Mouse (Mus musculus) midbrain, postnatal 0 days (tissue): Measurements from ENCODE around the gene Spock1. TPM values are rescaled to one million over a fixed set of nuclear protein-coding genes. Genes with fewer than 3 reads are reported as not detected.

Experiments
- ATAC-seq: fragments of 200-750 bp; cut with Nextera tagmentation; 2 replicates; pipeline ENCODE4 v1.8.0; 2017; ENCODE audit warnings: moderate number of reproducible peaks, mild to moderate bottlenecking, moderate TSS enrichment, moderate library complexity; ENCODE audit not compliant: low FRiP score
- DNase-seq: peaks from one replicate; pipeline ENCODE4 v3.0.0-alpha.2; 2015; ENCODE audit warnings: low spot score
- H3K27ac ChIP-seq: fragments of 300-500 bp; sonication (generic); 2 replicates; pipeline ENCODE4 v1.5.1; 2014; ENCODE audit warnings: low read depth, mild to moderate bottlenecking, low read length, mixed read lengths
- H3K27me3 ChIP-seq: fragments of 300-500 bp; sonication (generic); 2 replicates; pipeline ENCODE4 v1.6.1; 2014; ENCODE audit warnings: low read length, control low read depth, mixed read lengths; ENCODE audit not compliant: insufficient read depth
- H3K36me3 ChIP-seq: fragments of 300-500 bp; sonication (generic); 2 replicates; pipeline ENCODE4 v1.6.1; 2014; ENCODE audit warnings: low read length, control low read depth, mixed read lengths; ENCODE audit not compliant: insufficient read depth
- H3K4me1 ChIP-seq: fragments of 300-500 bp; sonication (generic); 2 replicates; pipeline ENCODE4 v1.6.1; 2014; ENCODE audit warnings: mild to moderate bottlenecking, control low read depth, antibody characterized with exemption, low read length, mixed read lengths; ENCODE audit not compliant: insufficient read depth
- H3K4me2 ChIP-seq: fragments of 300-500 bp; sonication (generic); 2 replicates; pipeline ENCODE4 v1.6.1; 2014; ENCODE audit warnings: low read depth, mild to moderate bottlenecking, low read length, mixed read lengths; ENCODE audit not compliant: poor library complexity, severe bottlenecking
- H3K4me3 ChIP-seq: fragments of 300-500 bp; sonication (generic); 2 replicates; pipeline ENCODE4 v1.5.1; 2014; ENCODE audit warnings: low read depth, mild to moderate bottlenecking, low read length, moderate library complexity
- H3K9ac ChIP-seq: fragments of 300-500 bp; sonication (generic); replicated peaks from 2 replicates; pipeline ENCODE4 v1.6.1; 2014; ENCODE audit warnings: mild to moderate bottlenecking, low read length, moderate library complexity, mixed read lengths; ENCODE audit not compliant: poor library complexity, severe bottlenecking
- H3K9me3 ChIP-seq: fragments of 300-500 bp; sonication (generic); 2 replicates; pipeline ENCODE4 v1.6.1; 2016; ENCODE audit warnings: low read length, control low read depth
- CTCF ChIP-seq: IDR thresholded peaks from 2 replicates; pipeline ENCODE4 v1.5.1; 2016; ENCODE audit warnings: antibody characterized with exemption, mild to moderate bottlenecking
- WGBS: fragments of 180-500 bp; shearing (Covaris S2); extraction: QIAGEN DNeasy Blood & Tissue Kit; methylation state at CpG from one replicate; pipeline ENCODE4 v1.1.7; 2014; 5-methylcytosine and 5-hydroxymethylcytosine counted together
- polyA plus RNA-seq: library from polyadenylated mRNA; unstranded; fragments of >200 nt; fragmentation: Nextera tagmentation; extraction: Ambion mirVana; gene quantifications from 2 replicates; pipeline ENCODE4 v1.2.1, GENCODE M21; 2015
- total RNA-seq: library from RNA; depleted of rRNA; stranded (reverse); fragments of >200 nt; gene quantifications from 2 replicates; pipeline ENCODE4 v1.2.3, GENCODE M21; 2014

Spock1 gene
- total and polyA plus RNA-seq, 2 experiments from 2014 or later: 91.5 to 94.8 TPM

DNA sequence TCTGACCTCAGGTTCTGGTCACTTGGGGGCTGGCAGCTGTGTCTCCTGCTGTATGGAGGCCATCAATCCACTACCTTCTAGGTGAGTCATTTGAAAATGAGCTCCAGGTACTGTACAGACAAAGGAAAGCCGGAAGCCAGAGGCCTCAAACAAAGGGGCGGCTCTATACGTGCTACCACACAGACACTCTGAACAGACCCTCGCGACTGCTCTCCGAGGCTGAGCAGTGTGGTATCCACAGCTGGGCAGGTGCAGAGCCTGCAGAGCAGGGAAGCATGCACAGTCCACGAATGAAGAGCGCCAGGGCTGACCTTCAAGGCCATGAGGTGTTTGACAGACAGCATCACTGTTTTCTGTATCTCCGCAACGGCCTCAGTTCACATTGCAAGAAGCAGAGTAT lies 55.0 kb downstream of the Spock1 start:
- DNase-seq: no peak
- ATAC-seq: no peak
- H3K9me3 ChIP-seq: no peaks in the 10 kb centered on the region
- no peak overlapping the region for H3K9ac ChIP-seq
- no peaks in the 10 kb centered on the region; the same call in 1 of the 2 replicates for H3K4me1 ChIP-seq
- no peak overlapping the region for H3K4me2 ChIP-seq
- H3K4me3 ChIP-seq: no peak overlapping the region
- TF ChIP-seq CTCF: no peak
- no peak overlapping the region for H3K27ac ChIP-seq
- no peaks in the 10 kb centered on the region for H3K36me3 ChIP-seq
- no peaks in the 10 kb centered on the region for H3K27me3 ChIP-seq
- 85% methylated on average over 10 of the region's 10 CpGs for WGBS

DNA sequence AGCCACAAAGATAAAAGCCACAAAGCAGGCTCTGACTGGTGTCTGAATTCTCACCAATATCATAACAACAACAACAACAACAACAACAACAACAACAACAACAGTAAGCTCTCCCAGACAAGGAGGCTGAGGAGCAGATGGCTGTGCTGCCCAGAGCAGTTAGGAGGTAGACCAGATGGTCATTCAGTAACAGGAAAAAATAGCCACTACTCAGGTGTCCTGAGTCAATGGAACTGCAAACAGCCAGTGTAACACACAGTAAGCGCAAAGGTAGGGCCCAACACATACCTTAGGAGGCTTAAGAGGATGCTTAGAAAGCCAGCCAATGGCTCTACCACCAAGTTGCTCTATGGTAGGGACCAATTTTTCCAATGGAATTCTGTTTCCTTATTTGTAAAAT lies 59.2 kb downstream of the Spock1 start:
- no peaks in the 10 kb centered on the region for H3K27me3 ChIP-seq
- WGBS: 97% methylated on average over 1 of the region's 1 CpGs

DNA sequence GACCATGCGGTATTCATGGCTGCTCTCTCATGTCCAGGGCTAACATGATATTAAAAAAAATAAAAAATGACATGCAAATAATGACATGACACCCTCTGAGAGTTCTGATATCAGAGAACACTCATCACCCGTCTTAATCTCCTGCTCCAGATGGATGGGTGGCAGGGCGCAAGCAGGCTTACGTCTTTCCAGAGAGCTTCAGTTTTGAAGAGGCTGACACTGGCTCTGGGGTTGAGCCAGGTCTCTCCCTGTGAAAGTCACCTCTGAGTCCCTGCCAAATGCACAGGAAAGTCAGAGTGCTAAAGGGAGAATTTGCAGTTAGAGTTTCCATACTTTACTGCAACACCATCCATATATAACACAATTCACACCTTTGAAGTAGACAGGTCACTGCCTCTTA lies 61.0 kb downstream of the Spock1 start:
- TF ChIP-seq CTCF: no peak
- H3K9me3 ChIP-seq: no peaks in the 10 kb centered on the region
- no peak overlapping the region for H3K27ac ChIP-seq
- H3K9ac ChIP-seq: no peak overlapping the region
- no peak overlapping the region for H3K4me2 ChIP-seq
- DNase-seq (no peak), ATAC-seq (no peak)
- no peaks in the 10 kb centered on the region for H3K4me1 ChIP-seq
- H3K4me3 ChIP-seq: no peak overlapping the region
- WGBS: 88% methylated on average over 4 of the region's 4 CpGs
- H3K36me3 ChIP-seq: no peaks in the 10 kb centered on the region
- H3K27me3 ChIP-seq: no peaks in the 10 kb centered on the region

More for the DNA sequence above, 59.2 kb downstream of the Spock1 start:
- Histone ChIP-seq H3K4me2 (no peak overlapping the region), H3K9me3 (no peaks in the 10 kb centered on the region), H3K36me3 (no peaks in the 10 kb centered on the region), H3K4me3 (no peak overlapping the region), H3K4me1 (no peaks in the 10 kb centered on the region), H3K27ac (no peak overlapping the region), H3K9ac (no peak overlapping the region)
- ATAC-seq: no peak
- no peak for TF ChIP-seq CTCF
- no peak for DNase-seq

DNA sequence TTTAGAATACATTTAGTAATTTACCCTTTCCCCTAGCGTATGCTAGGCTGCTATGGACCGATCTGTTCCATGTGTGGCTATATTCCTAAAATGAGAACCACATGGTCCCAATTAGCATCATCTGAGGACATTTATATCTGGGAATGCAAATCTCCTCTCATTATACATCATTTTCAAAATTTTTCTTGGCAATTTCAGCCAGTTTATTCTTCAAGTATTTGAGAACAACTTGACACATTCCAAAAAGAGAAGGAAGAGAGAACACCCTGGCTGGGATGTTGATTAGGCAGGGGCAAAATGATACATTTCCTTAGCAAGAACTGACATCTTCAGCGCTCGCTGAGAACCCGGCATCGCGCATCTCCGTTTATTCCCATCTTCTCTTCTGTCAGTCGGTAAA lies 61.7 kb downstream of the Spock1 start:
- H3K4me3 ChIP-seq: no peak overlapping the region
- H3K27me3 ChIP-seq: no peaks in the 10 kb centered on the region
- H3K9ac ChIP-seq: no peak overlapping the region
- DNase-seq (no peak), ATAC-seq (no peak)
- no peak overlapping the region for H3K4me2 ChIP-seq
- no peaks in the 10 kb centered on the region for H3K4me1 ChIP-seq
- H3K9me3 ChIP-seq: no peaks in the 10 kb centered on the region
- H3K36me3 ChIP-seq: no peaks in the 10 kb centered on the region
- 95% methylated on average over 9 of the region's 9 CpGs for WGBS
- no peak for TF ChIP-seq CTCF
- H3K27ac ChIP-seq: no peak overlapping the region

DNA sequence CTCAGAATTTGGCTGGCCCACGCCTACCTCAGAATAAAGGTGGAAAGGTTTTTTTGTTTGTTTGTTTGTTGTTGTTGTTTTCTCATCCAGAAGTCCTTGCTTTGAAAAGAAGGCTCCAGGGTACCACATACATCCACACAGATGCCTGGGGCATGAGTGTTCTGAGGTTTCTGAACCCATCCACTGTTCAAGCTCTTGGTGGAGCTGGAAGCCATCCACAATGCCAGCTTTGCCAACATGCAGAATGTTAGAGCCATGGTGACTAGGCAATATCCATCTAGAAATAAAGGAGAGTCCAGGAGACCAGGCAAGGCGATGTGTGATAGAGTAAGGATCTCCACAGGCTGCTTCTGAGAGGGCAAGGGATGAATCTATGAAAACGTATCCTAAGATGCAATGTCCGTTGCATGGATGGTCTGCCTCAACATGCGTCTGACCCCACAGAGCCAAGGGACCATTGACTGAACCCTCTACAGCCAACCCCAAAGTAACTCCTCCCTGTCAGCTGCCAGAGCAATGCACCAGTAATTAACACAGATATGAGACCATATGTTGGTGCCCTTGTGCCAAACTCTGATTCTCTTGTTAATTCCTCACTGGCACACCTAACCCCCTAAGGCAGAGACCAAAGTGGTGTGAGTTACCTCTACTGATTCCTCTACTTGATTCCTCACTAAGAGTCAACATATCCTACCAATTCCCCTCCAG lies 66.8 kb downstream of the Spock1 start:
- Histone ChIP-seq H3K27ac (no peak overlapping the region), H3K36me3 (no peaks in the 10 kb centered on the region), H3K27me3 (no peaks in the 10 kb centered on the region), H3K4me2 (no peak overlapping the region), H3K9me3 (no peaks in the 10 kb centered on the region), H3K4me1 (no peaks in the 10 kb centered on the region), H3K9ac (no peak overlapping the region), H3K4me3 (no peak overlapping the region)
- ATAC-seq: no peak
- no peak for DNase-seq
- 88% methylated on average over 5 of the region's 5 CpGs for WGBS
- TF ChIP-seq CTCF: no peak

DNA sequence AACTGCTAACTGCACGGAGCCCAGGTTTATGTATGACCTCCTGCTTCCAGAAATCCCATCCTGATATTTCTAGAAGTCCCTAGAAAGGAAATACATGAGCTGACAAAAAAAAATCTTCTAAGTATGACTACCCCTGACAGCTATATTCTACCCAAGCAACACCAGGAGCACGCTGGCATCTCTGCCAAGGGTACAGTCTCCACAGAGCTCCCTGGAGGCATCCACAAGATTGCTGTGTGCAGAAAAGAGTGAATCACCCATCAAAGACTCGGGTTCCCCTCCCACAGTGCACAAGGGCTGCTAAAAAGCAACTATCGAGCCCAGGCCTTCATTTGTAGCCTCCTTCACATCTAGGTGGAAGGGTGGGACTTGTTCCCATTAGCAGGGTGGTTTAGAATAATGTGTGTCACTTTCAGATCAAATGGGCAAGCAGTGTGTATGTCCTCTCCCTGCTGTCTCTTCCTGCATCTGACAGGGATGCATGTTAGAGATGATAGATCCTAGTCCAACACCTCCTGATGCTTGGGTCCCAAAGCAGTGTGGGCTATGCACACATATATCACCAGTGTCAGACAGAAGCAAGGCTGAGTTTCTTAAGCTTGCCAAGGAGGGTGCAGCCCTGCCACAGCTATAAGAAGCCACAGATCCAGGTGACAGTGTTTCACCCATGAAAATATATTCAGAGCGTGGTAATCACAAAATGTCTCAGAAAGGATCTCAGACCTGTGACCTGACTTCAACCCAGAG lies 70.3 kb downstream of the Spock1 start:
- no peak for DNase-seq
- Histone ChIP-seq H3K9me3 (no peaks in the 10 kb centered on the region), H3K36me3 (no peaks in the 10 kb centered on the region), H3K4me2 (no peak overlapping the region), H3K27me3 (no peaks in the 10 kb centered on the region), H3K4me1 (no peaks in the 10 kb centered on the region), H3K9ac (no peak overlapping the region), H3K27ac (no peak overlapping the region), H3K4me3 (no peak overlapping the region)
- ATAC-seq: no peak
- WGBS: 78% methylated on average over 5 of the region's 5 CpGs
- TF ChIP-seq CTCF: no peak
